Mouse (Mus musculus): ENCODE measurements around the gene Lmln. TPM values are rescaled to one million over a fixed set of nuclear protein-coding genes. Genes with fewer than 3 reads are reported as not detected.
"Not testable (repeated sequence)": the region's sequence is repeated elsewhere in the genome, so short reads cannot be mapped to it uniquely, and the experiment has no call there.

Gene Lmln
- 1 to 10 TPM in 1 of 2 experiments, under 1 TPM in 1; 0.17 to 2.4 TPM for polyA plus RNA-seq (2017; shearing (Covaris generic))

DNA sequence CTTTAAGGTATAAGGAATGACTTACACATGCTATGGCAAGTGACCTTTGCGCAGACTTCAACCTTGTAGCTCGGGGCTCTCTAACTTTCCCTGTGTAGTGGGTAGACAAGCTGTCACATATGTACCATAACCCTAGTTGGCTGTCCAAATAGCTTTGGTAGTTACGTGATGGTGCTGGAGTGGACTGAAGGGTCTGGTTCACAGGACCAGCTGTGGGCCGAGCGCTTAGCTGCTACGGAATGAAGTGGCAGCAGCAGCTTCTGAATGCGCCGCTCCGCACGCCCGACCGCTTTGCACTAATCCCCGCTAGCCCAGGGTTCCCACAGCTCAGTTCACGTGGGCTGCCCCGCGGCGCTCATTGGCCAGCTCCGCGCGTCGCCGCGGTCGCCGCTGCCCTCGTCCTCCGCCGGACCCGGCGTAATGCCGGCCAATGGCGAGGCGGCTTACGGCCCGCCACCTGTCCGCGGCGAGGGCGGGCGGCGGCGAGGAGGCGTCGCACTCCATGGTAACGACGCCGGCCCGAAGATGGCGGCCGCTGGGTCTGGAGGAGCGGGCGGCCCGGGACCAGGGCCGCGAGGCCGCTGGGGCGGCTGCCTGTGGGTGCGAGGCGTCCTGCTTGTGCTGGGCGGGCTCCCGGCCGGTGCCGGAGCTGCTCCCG lies at the start of gene Lmln:
TSS of gene Lmln (plus strand) at position 498 of the 658 bp plus-strand sequence.
- peak; percentile 76 for ATAC-seq

DNA sequence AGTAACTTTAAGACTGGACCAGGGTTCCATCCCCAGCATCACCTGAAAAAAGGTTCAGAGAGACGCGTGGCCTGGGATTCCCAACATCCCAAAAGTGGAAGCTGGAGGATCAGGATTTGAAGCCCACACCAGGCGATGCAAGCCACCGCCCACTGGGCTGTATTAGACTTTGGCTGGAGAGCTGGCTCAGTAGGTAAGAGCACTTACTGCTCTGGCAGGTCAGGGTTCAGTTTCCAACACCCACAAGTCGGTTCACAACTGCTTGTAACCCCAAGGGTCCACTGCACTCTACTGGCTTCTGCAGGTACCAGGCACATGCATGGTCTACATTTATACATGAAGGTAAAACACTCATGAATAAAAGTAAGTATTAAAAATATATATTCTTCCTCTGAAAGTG lies 48.5 kb upstream of the Lmln start:
- ATAC-seq = no peak

- ATAC-seq = no peak
Measured at GRCm38 (mm10) chr16:33014921-33015320, 47.4 kb upstream of the Lmln start.

- ATAC-seq = no peak
Measured at GRCm38 (mm10) chr16:33015396-33015907, 46.9 kb upstream of the Lmln start.

DNA sequence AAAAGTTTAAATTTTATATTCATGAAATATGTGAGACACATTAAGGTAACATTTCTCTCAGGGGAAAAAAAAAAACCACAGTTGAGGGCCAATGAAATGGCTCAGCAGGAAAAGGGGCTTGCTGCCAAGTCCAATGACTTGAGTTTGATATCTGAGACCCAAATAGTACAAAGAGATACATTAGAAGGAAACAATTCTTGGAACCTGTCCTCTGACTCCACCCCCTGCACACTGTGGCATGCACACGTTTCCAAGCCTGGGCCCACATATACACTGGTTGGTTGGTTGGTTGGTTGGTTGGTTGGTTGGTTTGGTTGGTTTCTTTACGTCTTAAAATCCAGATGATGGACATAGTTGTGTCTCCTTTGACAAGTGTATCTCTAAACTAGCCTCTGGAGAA lies 46.3 kb upstream of the Lmln start:
- no peak for ATAC-seq

- no peak for ATAC-seq
Measured at GRCm38 (mm10) chr16:33017677-33018349, 44.5 kb upstream of the Lmln start.

DNA sequence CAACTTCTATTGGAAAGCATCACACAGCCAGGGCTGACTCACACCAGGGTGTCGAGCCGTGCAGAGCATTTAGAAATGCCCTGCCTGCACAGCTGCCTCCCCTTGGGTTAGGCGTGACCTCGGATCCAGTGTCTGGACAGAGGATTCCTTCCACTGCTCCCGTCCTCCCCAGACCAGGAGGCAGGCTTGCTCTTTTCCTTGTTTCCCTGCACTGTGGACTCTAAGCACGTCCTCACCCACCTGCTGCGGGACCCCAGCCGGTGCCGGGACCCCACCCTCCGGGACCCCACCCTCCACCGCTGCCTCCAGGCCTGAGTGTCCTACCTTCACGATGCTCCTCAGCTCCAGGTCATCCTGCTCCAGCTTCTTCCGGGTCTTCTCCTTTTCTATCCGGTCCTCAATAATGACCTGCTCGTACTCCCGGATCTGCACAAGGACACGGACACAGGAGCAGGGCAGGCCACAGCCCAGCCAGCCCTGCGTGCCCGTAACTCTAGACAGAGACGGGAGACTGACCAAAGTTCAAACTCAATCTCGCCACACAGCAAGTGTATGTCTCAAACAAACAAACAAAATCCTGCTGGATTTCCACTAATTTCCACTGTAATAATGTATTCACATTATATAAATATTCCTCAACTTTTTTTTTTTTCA lies 43.1 kb upstream of the Lmln start:
- ATAC-seq = no peak

DNA sequence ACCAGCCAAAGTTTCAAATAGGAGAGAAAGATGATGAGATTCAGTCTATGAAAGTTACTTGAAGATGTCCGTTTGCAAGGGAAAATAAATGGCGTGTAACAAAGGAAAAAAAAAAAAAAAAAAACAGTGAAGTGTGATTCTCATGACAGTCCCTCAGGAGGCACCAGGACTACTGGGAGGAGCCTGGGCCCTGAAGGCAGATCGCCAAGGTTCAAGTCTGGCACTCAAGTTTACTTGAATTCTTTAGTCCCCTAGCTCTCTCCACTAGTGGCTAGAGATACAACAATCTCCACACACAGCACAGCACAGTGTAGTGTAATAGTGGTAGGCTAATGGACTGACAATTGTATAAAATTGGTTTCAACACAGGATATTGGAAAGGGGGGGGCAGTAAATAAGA lies 40.9 kb upstream of the Lmln start:
- ATAC-seq = no peak

GRCm38 (mm10) chr16:33023750-33024149 lies 38.6 kb upstream of the Lmln start:
- peak; percentile 49 for ATAC-seq

DNA sequence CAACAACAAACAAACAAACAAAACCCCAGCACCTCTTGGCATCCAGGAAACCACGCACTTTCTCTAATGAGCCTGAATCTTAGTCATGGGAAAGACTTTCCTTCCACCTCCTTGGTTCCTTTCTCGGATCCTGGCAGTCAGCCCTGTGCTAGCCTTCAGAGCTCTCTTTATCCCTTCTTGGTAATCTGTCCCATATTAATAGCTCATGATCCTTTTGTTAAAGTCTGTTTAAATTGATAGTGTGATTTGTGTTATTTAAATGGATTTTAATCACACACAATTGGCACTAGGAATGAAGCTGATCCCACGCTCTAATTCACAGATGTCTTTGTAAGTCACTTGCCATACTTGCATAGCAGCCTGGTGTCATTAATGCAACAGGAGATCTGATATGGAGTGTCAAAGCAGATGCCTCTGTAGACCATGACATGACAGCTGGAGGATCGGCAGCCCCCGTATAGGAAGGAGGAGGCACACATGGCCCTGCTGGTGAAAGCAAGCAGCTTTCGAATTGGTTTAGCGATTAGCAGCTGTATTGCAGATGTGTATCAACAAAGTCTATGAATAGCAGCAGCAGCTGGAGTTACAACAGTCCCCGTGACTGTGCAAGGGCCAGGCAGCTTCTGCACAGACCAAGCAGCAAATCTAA lies 37.7 kb upstream of the Lmln start:
- ATAC-seq = no peak

GRCm38 (mm10) chr16:33026357-33026756 lies 36.0 kb upstream of the Lmln start:
- no peak for ATAC-seq

GRCm38 (mm10) chr16:33036006-33036405 lies 26.3 kb upstream of the Lmln start:
- no peak for ATAC-seq

DNA sequence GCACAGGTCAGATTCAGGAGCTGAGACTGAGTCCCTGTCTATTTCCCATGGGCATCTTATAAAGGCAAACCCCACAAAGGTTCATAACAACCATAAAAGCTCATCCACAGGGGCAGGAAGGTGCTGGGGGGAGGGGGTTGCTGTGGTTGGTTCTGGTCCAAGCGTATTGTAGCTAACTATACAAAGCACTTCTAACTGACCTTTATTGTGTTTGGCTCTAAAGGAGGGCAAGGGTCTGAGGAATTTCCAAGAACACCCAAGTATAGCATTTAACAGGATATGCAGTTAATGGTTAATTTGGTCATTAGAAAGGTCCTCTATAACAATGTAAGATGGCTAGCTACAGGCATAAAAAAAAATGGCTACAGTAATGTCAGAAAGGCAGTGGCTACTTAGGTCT lies 19.6 kb upstream of the Lmln start:
- ATAC-seq = no peak

DNA sequence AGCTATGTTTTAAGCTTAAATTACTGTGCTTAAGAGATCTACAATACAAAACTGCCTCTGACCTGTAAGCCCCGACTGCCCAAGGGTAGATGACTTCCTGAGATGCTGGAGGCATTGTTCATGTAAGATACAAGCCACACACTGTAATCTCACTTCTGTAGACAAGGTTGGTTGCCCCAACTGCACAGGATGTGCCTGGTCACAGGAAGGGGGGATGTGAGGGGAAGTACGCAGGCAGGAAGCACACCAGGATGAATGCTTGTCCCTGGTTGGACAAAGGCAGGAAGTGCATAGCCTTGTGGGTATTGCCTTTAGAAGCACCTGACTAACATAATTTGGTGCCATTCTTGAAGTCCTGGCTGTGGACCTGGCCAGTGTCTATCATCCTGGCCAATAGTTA lies 19.1 kb upstream of the Lmln start:
- peak; percentile 75 for ATAC-seq

DNA sequence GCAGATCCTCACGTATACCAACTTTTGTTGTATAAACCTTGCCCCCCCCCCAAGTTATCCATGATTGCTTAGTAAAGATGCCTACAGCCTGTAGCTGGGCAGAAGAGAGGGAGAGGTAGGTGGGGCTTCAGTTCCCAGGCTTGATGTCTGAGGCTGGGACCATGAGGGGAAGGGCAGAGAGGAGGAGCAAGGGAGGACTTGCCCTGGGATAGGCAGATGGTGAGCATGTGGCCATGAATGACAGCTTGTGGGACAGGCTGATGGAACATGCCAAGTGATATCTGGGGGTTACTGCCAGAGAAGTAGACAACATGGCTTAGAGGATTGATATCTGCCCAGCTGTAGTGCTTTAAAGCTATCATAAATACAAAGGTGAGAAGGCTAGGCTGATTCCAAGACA lies 14.3 kb upstream of the Lmln start:
- no peak for ATAC-seq

GRCm38 (mm10) chr16:33048686-33049085 lies 13.6 kb upstream of the Lmln start:
- ATAC-seq = no peak

DNA sequence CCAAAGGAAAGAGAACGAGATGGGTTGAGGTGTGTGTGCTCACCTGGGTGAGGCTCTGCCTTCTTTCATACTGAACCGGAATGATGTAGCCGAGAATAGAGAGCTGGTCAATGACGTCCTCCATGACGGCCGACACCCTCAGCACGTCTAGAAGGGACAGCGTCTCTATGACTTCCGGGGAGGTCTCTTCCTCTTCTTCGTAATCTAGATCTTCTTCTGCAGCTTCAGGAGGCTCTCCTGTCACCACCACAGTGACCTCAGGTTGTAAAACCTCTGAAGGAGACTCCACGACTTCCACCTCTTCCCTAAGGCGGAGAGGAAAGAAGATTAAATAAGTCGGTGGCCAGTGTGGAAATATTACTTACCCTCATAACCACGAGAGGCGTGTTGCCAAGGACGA lies 12.5 kb upstream of the Lmln start:
- ATAC-seq = no peak

GRCm38 (mm10) chr16:33053141-33053540 lies 9.2 kb upstream of the Lmln start:
- no peak for ATAC-seq

GRCm38 (mm10) chr16:33054927-33055326 lies 7.4 kb upstream of the Lmln start:
- not testable (repeated sequence) for ATAC-seq

DNA sequence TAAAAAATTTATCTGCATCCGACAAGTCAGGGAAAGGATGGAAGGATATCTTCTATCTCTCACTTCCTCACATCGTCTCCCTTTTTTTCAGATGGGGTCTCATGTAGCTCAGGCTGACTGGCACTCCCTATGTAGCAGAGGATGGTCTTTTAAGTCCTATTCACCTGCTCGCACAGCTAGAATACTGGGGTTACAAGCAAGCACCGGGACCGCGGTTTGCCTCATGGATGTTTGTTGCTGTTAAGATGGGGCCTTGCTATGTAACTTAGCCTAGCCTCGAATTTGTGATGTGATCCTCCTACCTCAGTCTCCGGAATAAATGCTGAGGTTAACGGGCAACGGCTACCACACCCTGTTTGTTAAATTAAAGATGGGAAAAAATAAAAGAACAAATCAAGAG lies 6.7 kb upstream of the Lmln start:
- no peak for ATAC-seq

GRCm38 (mm10) chr16:33056095-33056785 lies 6.1 kb upstream of the Lmln start, which contains the start of the genes Iqcg and Rpl35a:
TSS of gene Iqcg (minus strand) at chr16:33056218.
TSS of gene Rpl35a (plus strand) at chr16:33056453.
- peak; percentile 84 for ATAC-seq

- ATAC-seq = peak; percentile 0
Measured at GRCm38 (mm10) chr16:33056786-33057185, 5.5 kb upstream of the Lmln start.
